Mouse (Mus musculus): ENCODE measurements at regions not wholly inside any gene's neighbourhood (a gene's known extent, or its start where the extent isn't known, plus 50 kb on each side); places are given as distances from the start of the nearest gene placed in this dataset.

GRCm38 (mm10) chr15:96928692-96929091, 127.1 kb downstream of the Slc38a4 start:
- H3K9ac ChIP-seq (ENCODE audit: low read length): no peak overlapping the region
- WGBS: 87% methylated on average over 4 of the region's 4 CpGs

GRCm38 (mm10) chr15:96927674-96928073, 128.1 kb downstream of the Slc38a4 start:
- DNase-seq (ENCODE audit: low spot score): no peak
- Histone ChIP-seq H3K4me1 (ENCODE audit: control insufficient read depth, insufficient read depth, low read length) (no peaks in the 10 kb centered on the region), H3K27me3 (ENCODE audit: control insufficient read depth, insufficient read depth, low read length) (no peaks in the 10 kb centered on the region), H3K9ac (ENCODE audit: low read length) (no peak overlapping the region), H3K4me3 (ENCODE audit: low read depth, low read length) (no peak overlapping the region), H3K9me3 (ENCODE audit: control insufficient read depth, low read length) (no peaks in the 10 kb centered on the region), H3K4me2 (ENCODE audit: low read depth) (no peak overlapping the region), H3K27ac (ENCODE audit: low read depth, low read length) (no peak overlapping the region), H3K36me3 (ENCODE audit: control insufficient read depth, insufficient read depth, low read length) (no peaks in the 10 kb centered on the region)
- WGBS: 87% methylated on average over 4 of the region's 4 CpGs
- ATAC-seq (ENCODE audit: insufficient read depth, low FRiP score, low TSS enrichment): no peak

More at GRCm38 (mm10) chr15:96928692-96929091, 127.1 kb downstream of the Slc38a4 start:
- Histone ChIP-seq H3K27ac (ENCODE audit: low read depth, low read length) (no peak overlapping the region), H3K27me3 (ENCODE audit: control insufficient read depth, insufficient read depth, low read length) (no peaks in the 10 kb centered on the region), H3K4me2 (ENCODE audit: low read depth) (no peak overlapping the region), H3K9me3 (ENCODE audit: control insufficient read depth, low read length) (no peaks in the 10 kb centered on the region), H3K4me1 (ENCODE audit: control insufficient read depth, insufficient read depth, low read length) (no peaks in the 10 kb centered on the region), H3K36me3 (ENCODE audit: control insufficient read depth, insufficient read depth, low read length) (no peaks in the 10 kb centered on the region), H3K4me3 (ENCODE audit: low read depth, low read length) (no peak overlapping the region)
- DNase-seq (ENCODE audit: low spot score): no peak
- ATAC-seq (ENCODE audit: insufficient read depth, low FRiP score, low TSS enrichment): no peak

GRCm38 (mm10) chr15:96926660-96927059, 129.1 kb downstream of the Slc38a4 start:
- H3K9ac ChIP-seq (ENCODE audit: low read length): no peak overlapping the region
- no peaks in the 10 kb centered on the region for H3K27me3 ChIP-seq (ENCODE audit: control insufficient read depth, insufficient read depth, low read length)
- no peak for DNase-seq (ENCODE audit: low spot score)
- H3K36me3 ChIP-seq (ENCODE audit: control insufficient read depth, insufficient read depth, low read length): no peaks in the 10 kb centered on the region
- H3K4me3 ChIP-seq (ENCODE audit: low read depth, low read length): no peak overlapping the region
- H3K27ac ChIP-seq (ENCODE audit: low read depth, low read length): no peak overlapping the region
- no peak for ATAC-seq (ENCODE audit: insufficient read depth, low FRiP score, low TSS enrichment)
- H3K9me3 ChIP-seq (ENCODE audit: control insufficient read depth, low read length): no peaks in the 10 kb centered on the region
- H3K4me2 ChIP-seq (ENCODE audit: low read depth): no peak overlapping the region
- 91% methylated on average over 1 of the region's 1 CpGs for WGBS
- H3K4me1 ChIP-seq (ENCODE audit: control insufficient read depth, insufficient read depth, low read length): no peaks in the 10 kb centered on the region

- Histone ChIP-seq H3K27me3 (ENCODE audit: control insufficient read depth, insufficient read depth, low read length) (no peaks in the 10 kb centered on the region), H3K9me3 (ENCODE audit: control insufficient read depth, low read length) (no peaks in the 10 kb centered on the region), H3K4me2 (ENCODE audit: low read depth) (no peak overlapping the region), H3K36me3 (ENCODE audit: control insufficient read depth, insufficient read depth, low read length) (no peaks in the 10 kb centered on the region), H3K9ac (ENCODE audit: low read length) (no peak overlapping the region), H3K27ac (ENCODE audit: low read depth, low read length) (no peak overlapping the region), H3K4me1 (ENCODE audit: control insufficient read depth, insufficient read depth, low read length) (no peaks in the 10 kb centered on the region), H3K4me3 (ENCODE audit: low read depth, low read length) (no peak overlapping the region)
- DNase-seq (ENCODE audit: low spot score): no peak
- no peak for ATAC-seq (ENCODE audit: insufficient read depth, low FRiP score, low TSS enrichment)
- 89% methylated on average over 7 of the region's 7 CpGs for WGBS
Observed at GRCm38 (mm10) chr15:96916586-96916985, 139.2 kb downstream of the Slc38a4 start.

- Histone ChIP-seq H3K4me1 (ENCODE audit: control insufficient read depth, insufficient read depth, low read length) (no peaks in the 10 kb centered on the region), H3K27ac (ENCODE audit: low read depth, low read length) (no peak overlapping the region), H3K4me3 (ENCODE audit: low read depth, low read length) (no peak overlapping the region), H3K36me3 (ENCODE audit: control insufficient read depth, insufficient read depth, low read length) (no peaks in the 10 kb centered on the region), H3K9ac (ENCODE audit: low read length) (no peak overlapping the region), H3K9me3 (ENCODE audit: control insufficient read depth, low read length) (no peaks in the 10 kb centered on the region), H3K27me3 (ENCODE audit: control insufficient read depth, insufficient read depth, low read length) (no peaks in the 10 kb centered on the region), H3K4me2 (ENCODE audit: low read depth) (no peak overlapping the region)
- 83% methylated on average over 10 of the region's 10 CpGs for WGBS
- DNase-seq (ENCODE audit: low spot score) (no peak), ATAC-seq (ENCODE audit: insufficient read depth, low FRiP score, low TSS enrichment) (no peak)
Observed at GRCm38 (mm10) chr15:96915544-96915943, 140.2 kb downstream of the Slc38a4 start.

GRCm38 (mm10) chr15:96914988-96915387, 140.8 kb downstream of the Slc38a4 start:
- no peak for ATAC-seq (ENCODE audit: insufficient read depth, low FRiP score, low TSS enrichment)
- Histone ChIP-seq H3K4me3 (ENCODE audit: low read depth, low read length) (no peak overlapping the region), H3K4me1 (ENCODE audit: control insufficient read depth, insufficient read depth, low read length) (no peaks in the 10 kb centered on the region), H3K36me3 (ENCODE audit: control insufficient read depth, insufficient read depth, low read length) (no peaks in the 10 kb centered on the region), H3K9me3 (ENCODE audit: control insufficient read depth, low read length) (no peaks in the 10 kb centered on the region), H3K9ac (ENCODE audit: low read length) (no peak overlapping the region), H3K27me3 (ENCODE audit: control insufficient read depth, insufficient read depth, low read length) (no peaks in the 10 kb centered on the region), H3K27ac (ENCODE audit: low read depth, low read length) (no peak overlapping the region), H3K4me2 (ENCODE audit: low read depth) (no peak overlapping the region)
- 93% methylated on average over 6 of the region's 6 CpGs for WGBS
- DNase-seq (ENCODE audit: low spot score): no peak

- no peak for DNase-seq (ENCODE audit: low spot score)
- no peaks in the 10 kb centered on the region for H3K27me3 ChIP-seq (ENCODE audit: control insufficient read depth, insufficient read depth, low read length)
- H3K27ac ChIP-seq (ENCODE audit: low read depth, low read length): no peak overlapping the region
- no peak for ATAC-seq (ENCODE audit: insufficient read depth, low FRiP score, low TSS enrichment)
- no peaks in the 10 kb centered on the region for H3K4me1 ChIP-seq (ENCODE audit: control insufficient read depth, insufficient read depth, low read length)
- no peak overlapping the region for H3K4me3 ChIP-seq (ENCODE audit: low read depth, low read length)
- no peaks in the 10 kb centered on the region for H3K36me3 ChIP-seq (ENCODE audit: control insufficient read depth, insufficient read depth, low read length)
- WGBS: 91% methylated on average over 4 of the region's 4 CpGs
- H3K4me2 ChIP-seq (ENCODE audit: low read depth): no peak overlapping the region
- no peak overlapping the region for H3K9ac ChIP-seq (ENCODE audit: low read length)
- H3K9me3 ChIP-seq (ENCODE audit: control insufficient read depth, low read length): no peaks in the 10 kb centered on the region
Observed at GRCm38 (mm10) chr15:96905520-96905919, 150.2 kb downstream of the Slc38a4 start.

- H3K27ac ChIP-seq (ENCODE audit: low read depth, low read length): no peak overlapping the region
- H3K4me2 ChIP-seq (ENCODE audit: low read depth): no peak overlapping the region
- no peak overlapping the region for H3K4me3 ChIP-seq (ENCODE audit: low read depth, low read length)
- no peaks in the 10 kb centered on the region for H3K9me3 ChIP-seq (ENCODE audit: control insufficient read depth, low read length)
- no peak overlapping the region for H3K9ac ChIP-seq (ENCODE audit: low read length)
- H3K27me3 ChIP-seq (ENCODE audit: control insufficient read depth, insufficient read depth, low read length): no peaks in the 10 kb centered on the region
- WGBS: 96% methylated on average over 3 of the region's 3 CpGs
- no peaks in the 10 kb centered on the region for H3K36me3 ChIP-seq (ENCODE audit: control insufficient read depth, insufficient read depth, low read length)
- ATAC-seq (ENCODE audit: insufficient read depth, low FRiP score, low TSS enrichment) (no peak), DNase-seq (ENCODE audit: low spot score) (no peak)
- no peaks in the 10 kb centered on the region for H3K4me1 ChIP-seq (ENCODE audit: control insufficient read depth, insufficient read depth, low read length)
Observed at GRCm38 (mm10) chr15:96903461-96903860, 152.3 kb downstream of the Slc38a4 start.

- Histone ChIP-seq H3K4me2 (ENCODE audit: low read depth) (no peak overlapping the region), H3K9me3 (ENCODE audit: control insufficient read depth, low read length) (no peaks in the 10 kb centered on the region), H3K27ac (ENCODE audit: low read depth, low read length) (no peak overlapping the region), H3K4me1 (ENCODE audit: control insufficient read depth, insufficient read depth, low read length) (no peaks in the 10 kb centered on the region), H3K36me3 (ENCODE audit: control insufficient read depth, insufficient read depth, low read length) (no peaks in the 10 kb centered on the region), H3K9ac (ENCODE audit: low read length) (no peak overlapping the region), H3K27me3 (ENCODE audit: control insufficient read depth, insufficient read depth, low read length) (no peaks in the 10 kb centered on the region), H3K4me3 (ENCODE audit: low read depth, low read length) (no peak overlapping the region)
- no peak for DNase-seq (ENCODE audit: low spot score)
- 89% methylated on average over 8 of the region's 8 CpGs for WGBS
- ATAC-seq (ENCODE audit: insufficient read depth, low FRiP score, low TSS enrichment): no peak
Observed at GRCm38 (mm10) chr15:96902781-96903180, 153.0 kb downstream of the Slc38a4 start.

Data from neural tube, embryonic 11.5 days (tissue).